Mouse (Mus musculus) neural tube, embryonic 13.5 days (tissue): ENCODE results near the gene Zfp36l2. TPM values are rescaled to one million over a fixed set of nuclear protein-coding genes. Genes with fewer than 3 reads are reported as not detected.

Experiments
- ATAC-seq: fragments of 200-750 bp; cut with Nextera tagmentation; 2 replicates; pipeline ENCODE4 v1.8.0; 2017; ENCODE audit warnings: low read depth, mild to moderate bottlenecking, moderate TSS enrichment, moderate library complexity
- H3K27ac ChIP-seq: fragments of 300-500 bp; sonication (generic); replicated peaks from 2 replicates; pipeline ENCODE4 v1.5.1; 2015; ENCODE audit warnings: moderate library complexity, mild to moderate bottlenecking, inconsistent platforms
- H3K27me3 ChIP-seq: fragments of 300-500 bp; sonication (generic); 2 replicates; pipeline ENCODE4 v1.6.1; 2015; ENCODE audit warnings: mild to moderate bottlenecking, inconsistent platforms
- H3K36me3 ChIP-seq: fragments of 300-500 bp; sonication (generic); 2 replicates; pipeline ENCODE4 v1.6.1; 2015; ENCODE audit warnings: mild to moderate bottlenecking, inconsistent platforms
- H3K4me1 ChIP-seq: fragments of 300-500 bp; sonication (generic); replicated peaks from 2 replicates; pipeline ENCODE4 v1.6.1; 2015; ENCODE audit warnings: inconsistent platforms
- H3K4me2 ChIP-seq: fragments of 300-500 bp; sonication (generic); 2 replicates; pipeline ENCODE4 v1.6.1; 2015; ENCODE audit warnings: inconsistent platforms, mild to moderate bottlenecking, moderate library complexity
- H3K4me3 ChIP-seq: fragments of 300-500 bp; sonication (generic); 2 replicates; pipeline ENCODE4 v1.5.1; 2015; ENCODE audit warnings: mild to moderate bottlenecking, inconsistent platforms
- H3K9ac ChIP-seq: fragments of 300-500 bp; sonication (generic); 2 replicates; pipeline ENCODE4 v1.6.1; 2015; ENCODE audit warnings: moderate library complexity, mild to moderate bottlenecking, inconsistent platforms
- H3K9me3 ChIP-seq: fragments of 300-500 bp; sonication (generic); 2 replicates; pipeline ENCODE4 v1.6.1; 2016; ENCODE audit warnings: inconsistent platforms
- WGBS: fragments of 180-500 bp; shearing (Covaris S2); methylation state at CpG from one replicate; pipeline ENCODE4 v1.1.7; 2015; 5-methylcytosine and 5-hydroxymethylcytosine counted together
- polyA plus RNA-seq: library from polyadenylated mRNA; unstranded; fragments of >200 nt; fragmentation: Nextera tagmentation; extraction: Ambion mirVana; gene quantifications from 2 replicates; pipeline ENCODE4 v1.2.1, GENCODE M21; 2015

Zfp36l2 gene
- polyA plus RNA-seq, 1 experiment from 2014 or later = 7.0 TPM

GRCm38 (mm10) chr17:84182311-84183271 lies 5.2 kb downstream of the Zfp36l2 start:
- WGBS = 24% methylated on average over 15 of the region's 16 CpGs

GRCm38 (mm10) chr17:84181502-84182310 lies 6.0 kb downstream of the Zfp36l2 start:
- H3K9me3 ChIP-seq = no peaks in the 10 kb centered on the region
- WGBS = 64% methylated on average over 18 of the region's 18 CpGs
- H3K27ac ChIP-seq = peak overlapping the region; percentile 78
- ATAC-seq = no peak
- no peak overlapping the region for H3K9ac ChIP-seq
- H3K27me3 ChIP-seq = peaks cover 28% of the 10 kb centered on the region
- H3K4me1 ChIP-seq = peaks cover 47% of the 10 kb centered on the region
- peak overlapping the region; percentile 51 for H3K4me2 ChIP-seq
- no peaks in the 10 kb centered on the region for H3K36me3 ChIP-seq
- H3K4me3 ChIP-seq = no peak overlapping the region

More at GRCm38 (mm10) chr17:84182311-84183271, 5.2 kb downstream of the Zfp36l2 start:
- Histone ChIP-seq H3K36me3 (no peaks in the 10 kb centered on the region), H3K27ac (peak overlapping the region; percentile 78), H3K27me3 (peaks cover 31% of the 10 kb centered on the region), H3K4me1 (peaks cover 52% of the 10 kb centered on the region), H3K9ac (peak overlapping the region; percentile 61; the same call in 1 of the 2 replicates), H3K4me3 (peak overlapping the region; percentile 27; the same call in 1 of the 2 replicates), H3K4me2 (peak overlapping the region; percentile 51), H3K9me3 (no peaks in the 10 kb centered on the region)
- no peak for ATAC-seq

- Histone ChIP-seq H3K4me1 (peaks cover 39% of the 10 kb centered on the region), H3K36me3 (no peaks in the 10 kb centered on the region), H3K9me3 (no peaks in the 10 kb centered on the region), H3K9ac (no peak overlapping the region; the same call in 1 of the 2 replicates), H3K4me2 (no peak overlapping the region), H3K4me3 (no peak overlapping the region), H3K27ac (peak overlapping the region; percentile 78), H3K27me3 (peaks cover 20% of the 10 kb centered on the region)
- WGBS = 39% methylated on average over 11 of the region's 11 CpGs
- ATAC-seq = no peak
Observed at GRCm38 (mm10) chr17:84180715-84181501, 6.8 kb downstream of the Zfp36l2 start.

GRCm38 (mm10) chr17:84179973-84180365 lies 7.8 kb downstream of the Zfp36l2 start:
- Histone ChIP-seq H3K4me2 (no peak overlapping the region), H3K9ac (no peak overlapping the region), H3K36me3 (no peaks in the 10 kb centered on the region), H3K9me3 (no peaks in the 10 kb centered on the region), H3K4me3 (no peak overlapping the region), H3K4me1 (peaks cover 35% of the 10 kb centered on the region), H3K27ac (no peak overlapping the region; the same call in 1 of the 2 replicates), H3K27me3 (peaks cover 16% of the 10 kb centered on the region)
- no peak for ATAC-seq
- WGBS = 74% methylated on average over 4 of the region's 4 CpGs

GRCm38 (mm10) chr17:84179026-84179972 lies 8.4 kb downstream of the Zfp36l2 start:
- Histone ChIP-seq H3K9ac (no peak overlapping the region), H3K4me2 (no peak overlapping the region), H3K27ac (no peak overlapping the region; the same call in 1 of the 2 replicates), H3K4me3 (no peak overlapping the region), H3K27me3 (peaks cover 14% of the 10 kb centered on the region), H3K36me3 (no peaks in the 10 kb centered on the region), H3K4me1 (peaks cover 35% of the 10 kb centered on the region), H3K9me3 (no peaks in the 10 kb centered on the region)
- no peak for ATAC-seq
- WGBS = 90% methylated on average over 17 of the region's 17 CpGs

GRCm38 (mm10) chr17:84177481-84177880 lies 10.3 kb downstream of the Zfp36l2 start:
- Histone ChIP-seq H3K36me3 (no peaks in the 10 kb centered on the region), H3K4me1 (peaks cover 24% of the 10 kb centered on the region), H3K9ac (no peak overlapping the region), H3K27me3 (peaks cover 10% of the 10 kb centered on the region; the same call in 1 of the 2 replicates), H3K27ac (no peak overlapping the region), H3K9me3 (no peaks in the 10 kb centered on the region), H3K4me3 (no peak overlapping the region), H3K4me2 (no peak overlapping the region)
- 6% methylated on average over 8 of the region's 8 CpGs for WGBS
- ATAC-seq = 0 out of 2 replicates have a peak, but pooled peaks have one; percentile 41

GRCm38 (mm10) chr17:84176446-84176845 lies 11.3 kb downstream of the Zfp36l2 start:
- no peaks in the 10 kb centered on the region for H3K36me3 ChIP-seq
- peaks cover 13% of the 10 kb centered on the region for H3K4me1 ChIP-seq
- no peak overlapping the region for H3K9ac ChIP-seq
- no peak for ATAC-seq
- 0 out of 2 replicates have a peak, but pooled peaks cover 2% of the 10 kb centered on the region for H3K27me3 ChIP-seq
- H3K9me3 ChIP-seq = no peaks in the 10 kb centered on the region
- H3K4me3 ChIP-seq = no peak overlapping the region
- WGBS = 89% methylated on average over 7 of the region's 7 CpGs
- H3K4me2 ChIP-seq = no peak overlapping the region
- H3K27ac ChIP-seq = no peak overlapping the region

- 96% methylated on average over 17 of the region's 17 CpGs for WGBS
- Histone ChIP-seq H3K4me1 (peaks cover 6% of the 10 kb centered on the region; the same call in 1 of the 2 replicates), H3K27ac (no peak overlapping the region), H3K36me3 (no peaks in the 10 kb centered on the region), H3K9ac (no peak overlapping the region), H3K9me3 (no peaks in the 10 kb centered on the region), H3K4me2 (no peak overlapping the region), H3K4me3 (no peak overlapping the region), H3K27me3 (no peaks in the 10 kb centered on the region)
- ATAC-seq = no peak
Observed at GRCm38 (mm10) chr17:84175196-84175595, 12.6 kb downstream of the Zfp36l2 start.

GRCm38 (mm10) chr17:84167377-84167776 lies 20.4 kb downstream of the Zfp36l2 start:
- ATAC-seq = no peak
- Histone ChIP-seq H3K27ac (no peak overlapping the region), H3K9ac (no peak overlapping the region), H3K36me3 (no peaks in the 10 kb centered on the region), H3K4me1 (no peaks in the 10 kb centered on the region), H3K27me3 (no peaks in the 10 kb centered on the region), H3K4me3 (no peak overlapping the region), H3K9me3 (no peaks in the 10 kb centered on the region), H3K4me2 (no peak overlapping the region)
- 84% methylated on average over 4 of the region's 4 CpGs for WGBS

GRCm38 (mm10) chr17:84166135-84166860 lies 21.4 kb downstream of the Zfp36l2 start:
- Histone ChIP-seq H3K4me1 (peaks cover 4% of the 10 kb centered on the region), H3K27me3 (no peaks in the 10 kb centered on the region), H3K9me3 (no peaks in the 10 kb centered on the region), H3K27ac (no peak overlapping the region), H3K36me3 (no peaks in the 10 kb centered on the region), H3K4me2 (no peak overlapping the region), H3K4me3 (no peak overlapping the region), H3K9ac (no peak overlapping the region)
- ATAC-seq = no peak
- 87% methylated on average over 9 of the region's 9 CpGs for WGBS
